Mouse (Mus musculus) kidney, adult 2 months (tissue): ENCODE results near the gene Arf1.
"Not testable (repeated sequence)": the region's sequence is repeated elsewhere in the genome, so short reads cannot be mapped to it uniquely, and the experiment has no call there.

Experiments
- CTCF ChIP-seq: fragments of 200-500 bp; conservative IDR thresholded peaks from 2 replicates; pipeline ENCODE4 v1.5.1; 2011; ENCODE audit warnings: low read depth, mild to moderate bottlenecking, control low read depth, low read length, moderate library complexity, mixed read lengths; ENCODE audit not compliant: insufficient read depth, insufficient read length
- POLR2A ChIP-seq: fragments of 200-500 bp; IDR thresholded peaks from one replicate; pipeline ENCODE4 v1.6.1; 2011; ENCODE audit warnings: low read depth, low read length, control low read depth

DNA sequence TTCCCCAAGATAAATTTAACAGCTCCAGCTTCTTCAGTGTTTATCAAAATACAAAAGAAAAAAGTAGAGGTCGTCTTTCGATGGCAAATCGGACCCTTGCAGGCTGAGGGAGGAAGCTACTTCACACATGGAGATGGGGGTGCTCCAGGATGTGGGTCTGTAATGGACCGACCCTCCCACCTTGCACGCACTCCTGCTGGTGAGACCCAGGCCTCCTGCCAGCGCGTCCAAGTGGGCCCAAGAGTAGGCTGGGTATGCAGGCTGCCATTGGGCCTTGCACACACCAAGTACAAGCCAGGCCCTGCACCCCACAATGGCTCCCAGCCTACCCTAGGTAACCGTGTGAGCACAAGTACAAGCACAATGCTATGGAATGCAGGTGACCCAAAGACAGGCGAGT, 16.5 kb downstream of the Arf1 start:
- not testable (repeated sequence) for TF ChIP-seq CTCF, POLR2A
